7 mouse cellular contexts compared by ENCODE assay signal in the genomic region with DNA sequence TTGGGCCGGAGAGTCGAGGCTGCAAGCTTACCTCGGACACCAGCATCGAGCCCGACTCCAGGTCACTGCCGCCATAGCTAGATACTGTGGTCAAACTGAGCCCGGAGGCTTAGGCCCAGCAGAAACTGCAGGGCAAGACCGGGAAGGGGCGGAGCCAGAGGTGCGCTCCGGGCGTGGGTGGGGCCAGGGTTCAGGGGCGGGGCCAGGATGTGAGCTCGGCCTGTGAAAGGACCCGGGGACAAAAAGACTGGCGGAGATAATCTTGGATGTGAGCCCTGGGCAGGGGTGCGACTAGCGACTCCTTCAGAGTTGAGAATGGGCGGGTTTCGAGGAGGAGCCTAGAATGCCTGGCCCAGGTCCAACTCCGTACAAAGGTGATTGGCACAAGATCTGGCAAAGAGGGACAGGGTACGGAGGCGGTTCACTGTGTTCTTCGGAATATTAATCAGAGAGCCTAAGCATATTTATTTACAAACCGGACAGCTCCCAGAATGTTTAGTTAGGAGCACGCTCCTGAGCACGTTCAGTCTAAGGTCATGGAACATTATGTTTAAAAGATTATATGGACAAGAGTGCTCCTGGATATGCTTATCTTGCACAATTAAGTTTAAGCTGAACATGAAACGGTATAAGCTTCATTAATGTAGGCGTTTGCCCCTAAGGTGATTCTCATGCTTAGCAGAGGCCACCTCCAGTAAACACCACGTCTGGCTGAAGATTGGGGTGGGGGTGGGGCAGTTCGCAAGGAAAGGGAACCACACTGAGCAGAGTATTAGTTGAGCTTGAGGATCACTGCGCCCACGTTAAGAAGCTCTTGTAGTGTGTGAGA. TPM values are rescaled to one million over a fixed set of nuclear protein-coding genes. Genes with fewer than 3 reads are reported as not detected.
DNase-seq lines count a peak whose midpoint lies in the region; ATAC-seq lines count a peak whose summit lies in the region.

No protein-coding gene starts in this region.

- no peaks in the 10 kb centered on the region for H3K27me3 ChIP-seq in embryonic facial prominence, embryonic 12.5 days
- H3K27me3 ChIP-seq in limb, embryonic 11.5 days (ENCODE audit: control insufficient read depth, insufficient read depth, low read length), result no peaks in the 10 kb centered on the region
- H3K27me3 ChIP-seq in midbrain, embryonic 14.5 days (ENCODE audit: control insufficient read depth, insufficient read depth, low read length), result no peaks in the 10 kb centered on the region

- peak; percentile 97 for DNase-seq in adrenal gland, postnatal 25 days
- DNase-seq in heart, adult 11 months, result peak; percentile 100
- peak; percentile 97 for DNase-seq in kidney, adult 18-20 months
- DNase-seq in limb, embryonic 11.5 days (ENCODE audit: low spot score), result peak; percentile 97
- peak; percentile 93 for DNase-seq in midbrain, embryonic 14.5 days
- peak; percentile 88 to 96 for DNase-seq in spleen, adult 18-20 months

- peaks cover 11% of the 10 kb centered on the region for H3K36me3 ChIP-seq in embryonic facial prominence, embryonic 12.5 days
- H3K36me3 ChIP-seq in limb, embryonic 11.5 days (ENCODE audit: control insufficient read depth, insufficient read depth, low read length), result 0 out of 2 replicates have a peak, but pooled peaks cover 2% of the 10 kb centered on the region
- H3K36me3 ChIP-seq in midbrain, embryonic 14.5 days (ENCODE audit: control insufficient read depth, insufficient read depth, low read length), result peaks cover 9% of the 10 kb centered on the region

- WGBS in embryonic facial prominence, embryonic 12.5 days, result under 1% methylated on average over 33 of the region's 33 CpGs
- WGBS in limb, embryonic 11.5 days, result 1% methylated on average over 33 of the region's 33 CpGs
- 1% methylated on average over 33 of the region's 33 CpGs for WGBS in midbrain, embryonic 14.5 days

- peak overlapping the region; percentile 78 for H3K9ac ChIP-seq in embryonic facial prominence, embryonic 12.5 days
- peak overlapping the region; percentile 91 for H3K9ac ChIP-seq in limb, embryonic 11.5 days (ENCODE audit: low read length)
- peak overlapping the region; percentile 69 for H3K9ac ChIP-seq in midbrain, embryonic 14.5 days (replicated peaks; ENCODE audit: low read length)

- peak overlapping the region; percentile 59 for H3K4me2 ChIP-seq in embryonic facial prominence, embryonic 12.5 days (replicated peaks)
- H3K4me2 ChIP-seq in limb, embryonic 11.5 days (ENCODE audit: low read depth, severe bottlenecking), result peak overlapping the region; percentile 75
- H3K4me2 ChIP-seq in midbrain, embryonic 14.5 days (ENCODE audit: low read length), result peak overlapping the region; percentile 73

- ATAC-seq in embryonic facial prominence, embryonic 12.5 days (ENCODE audit: insufficient number of reproducible peaks, insufficient read depth, low FRiP score, low TSS enrichment), result peak; percentile 96
- ATAC-seq in limb, embryonic 11.5 days (ENCODE audit: insufficient number of reproducible peaks, low FRiP score, low TSS enrichment, low read depth), result peak; percentile 97
- ATAC-seq in midbrain, embryonic 14.5 days (ENCODE audit: low FRiP score, low TSS enrichment), result peak; percentile 97

- peak overlapping the region; percentile 60 for H3K4me3 ChIP-seq in embryonic facial prominence, embryonic 12.5 days
- peak overlapping the region; percentile 62 for H3K4me3 ChIP-seq in limb, embryonic 11.5 days (ENCODE audit: low read depth, low read length)
- peak overlapping the region; percentile 56 for H3K4me3 ChIP-seq in midbrain, embryonic 14.5 days (replicated peaks; ENCODE audit: low read depth, low read length)

- 0 out of 2 replicates have a peak, but pooled peaks cover 4% of the 10 kb centered on the region for H3K9me3 ChIP-seq in embryonic facial prominence, embryonic 12.5 days
- H3K9me3 ChIP-seq in limb, embryonic 11.5 days (ENCODE audit: control insufficient read depth, low read length), result no peaks in the 10 kb centered on the region
- H3K9me3 ChIP-seq in midbrain, embryonic 14.5 days (ENCODE audit: control insufficient read depth, low read length), result no peaks in the 10 kb centered on the region

- peaks cover 12% of the 10 kb centered on the region; the same call in 1 of the 2 replicates for H3K4me1 ChIP-seq in embryonic facial prominence, embryonic 12.5 days
- 0 out of 2 replicates have a peak, but pooled peaks cover 6% of the 10 kb centered on the region for H3K4me1 ChIP-seq in limb, embryonic 11.5 days (ENCODE audit: control insufficient read depth, insufficient read depth, low read length)
- H3K4me1 ChIP-seq in midbrain, embryonic 14.5 days (ENCODE audit: control insufficient read depth, insufficient read depth, low read length), result peaks cover 11% of the 10 kb centered on the region; the same call in 1 of the 2 replicates

- H3K27ac ChIP-seq in embryonic facial prominence, embryonic 12.5 days, result peak overlapping the region; percentile 77
- H3K27ac ChIP-seq in limb, embryonic 11.5 days (replicated peaks; ENCODE audit: low read depth, low read length), result peak overlapping the region; percentile 61; the same call in 1 of the 2 replicates
- peak overlapping the region; percentile 76 for H3K27ac ChIP-seq in midbrain, embryonic 14.5 days (replicated peaks; ENCODE audit: low read depth, low read length)

RNA-seq across cellular contexts. Expression of a gene that starts 30.6 kb away (rescaled TPM):
- 1.5 TPM in 1 of 2 replicates, not detected in the other for total RNA-seq in adrenal gland, postnatal 25 days (2021)
- polyA plus RNA-seq in embryonic facial prominence, embryonic 12.5 days (2016; fragmentation: Nextera tagmentation; extraction: Ambion mirVana), result 1.1 and 1.8 TPM in 2 replicates
- 0.27 and 0.44 TPM in 2 replicates for polyA plus RNA-seq in limb, embryonic 11.5 days (2014; fragmentation: Nextera tagmentation; extraction: Ambion mirVana)
- 0.16 and 0.42 TPM in 2 replicates for polyA plus RNA-seq in midbrain, embryonic 14.5 days (2014; fragmentation: Nextera tagmentation; extraction: Ambion mirVana)

RNA-seq across cellular contexts. Expression of a gene that starts 32.7 kb away (rescaled TPM):
- total RNA-seq in adrenal gland, postnatal 25 days (2021), result 94.5 and 110 TPM in 2 replicates
- polyA plus RNA-seq in embryonic facial prominence, embryonic 12.5 days (2016; fragmentation: Nextera tagmentation; extraction: Ambion mirVana), result 144 and 146 TPM in 2 replicates
- 141 and 143 TPM in 2 replicates for polyA plus RNA-seq in limb, embryonic 11.5 days (2014; fragmentation: Nextera tagmentation; extraction: Ambion mirVana)
- 93.9 and 115 TPM in 2 replicates for polyA plus RNA-seq in midbrain, embryonic 14.5 days (2014; fragmentation: Nextera tagmentation; extraction: Ambion mirVana)

Comparison
In these comparisons a context has a peak if more than half of its experiments do, and no peak if none do; other contexts are left out.
1. Peak in every context shown above with its lines: DNase-seq, ATAC-seq, H3K4me3 ChIP-seq and H3K27ac ChIP-seq.